Mouse (Mus musculus): Measurements from ENCODE around the gene Il9r. TPM values are rescaled to one million over a fixed set of nuclear protein-coding genes. Genes with fewer than 3 reads are reported as not detected.

Il9r gene
- polyA plus RNA-seq, 1 experiment from 2014 or later = 0.31 TPM

Other genes with a start within 250 kb of the Il9r start
- gene 4930524B15Rik, start 234.7 kb downstream of the Il9r start, polyA plus RNA-seq (2015; fragmentation: Nextera tagmentation; extraction: Ambion mirVana) = 0.10 and 0.12 TPM in 2 replicates
- gene Nsg2, start 199.8 kb downstream of the Il9r start, polyA plus RNA-seq (2015; fragmentation: Nextera tagmentation; extraction: Ambion mirVana) = 5.7 and 8.7 TPM in 2 replicates
- gene Snrnp25, start 5.1 kb upstream of the Il9r start, polyA plus RNA-seq (2015; fragmentation: Nextera tagmentation; extraction: Ambion mirVana) = 64.4 and 69.3 TPM in 2 replicates
- 55.5 and 55.9 TPM in 2 replicates for gene Rhbdf1, start 22.0 kb upstream of the Il9r start, polyA plus RNA-seq (2015; fragmentation: Nextera tagmentation; extraction: Ambion mirVana)
- gene Mpg, start 26.2 kb upstream of the Il9r start, polyA plus RNA-seq (2015; fragmentation: Nextera tagmentation; extraction: Ambion mirVana) = 42.2 and 44.1 TPM in 2 replicates
- gene Nprl3, start 67.4 kb upstream of the Il9r start, polyA plus RNA-seq (2015; fragmentation: Nextera tagmentation; extraction: Ambion mirVana) = 42.6 and 46.9 TPM in 2 replicates
- gene Hba-x, start 76.1 kb upstream of the Il9r start, polyA plus RNA-seq (2015; fragmentation: Nextera tagmentation; extraction: Ambion mirVana) = 557 and 590 TPM in 2 replicates
- gene Hba-a1, start 83.2 kb upstream of the Il9r start, polyA plus RNA-seq (2015; fragmentation: Nextera tagmentation; extraction: Ambion mirVana) = 3,202 and 4,502 TPM in 2 replicates
- 1.6 and 3.7 TPM in 2 replicates for gene Hbq1b, start 86.7 kb upstream of the Il9r start, polyA plus RNA-seq (2015; fragmentation: Nextera tagmentation; extraction: Ambion mirVana)
- gene Hba-a2, start 96.2 kb upstream of the Il9r start, polyA plus RNA-seq (2015; fragmentation: Nextera tagmentation; extraction: Ambion mirVana) = 7,810 and 10,560 TPM in 2 replicates
- 1.3 and 1.6 TPM in 2 replicates for gene Hbq1a, start 99.8 kb upstream of the Il9r start, polyA plus RNA-seq (2015; fragmentation: Nextera tagmentation; extraction: Ambion mirVana)
- 29.4 and 30.1 TPM in 2 replicates for gene Sh3pxd2b, start 147.5 kb upstream of the Il9r start, polyA plus RNA-seq (2015; fragmentation: Nextera tagmentation; extraction: Ambion mirVana)